Mouse (Mus musculus) fat pad, adult 2 months (tissue): ENCODE measurements at regions not wholly inside any gene's neighbourhood (a gene's known extent, or its start where the extent isn't known, plus 50 kb on each side); places are given as distances from the start of the nearest gene placed in this dataset.

Source experiments
- DNase-seq: peaks from one replicate; pipeline ENCODE4 v3.0.0-alpha.2; 2011; ENCODE audit warnings: low read depth, low spot score; ENCODE audit errors: extremely low read depth

DNA sequence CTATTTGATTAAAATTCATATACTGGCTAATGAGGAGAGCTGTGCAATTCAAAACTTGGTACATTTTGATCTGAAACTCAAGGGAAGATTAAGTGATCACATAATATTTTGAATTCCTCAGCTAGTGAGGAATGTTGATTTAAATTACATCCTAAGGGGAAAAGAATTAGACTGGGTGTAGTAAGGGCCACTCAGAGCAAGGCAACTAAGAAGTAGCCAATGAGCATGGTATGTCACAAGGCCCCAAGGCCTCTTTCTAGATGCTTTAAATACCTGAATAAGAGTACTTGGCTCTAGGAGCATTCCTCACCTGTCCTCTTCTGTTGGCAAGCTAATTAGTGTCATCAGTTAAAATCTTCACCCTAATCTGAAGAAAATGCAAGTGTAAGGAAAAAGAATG, 887.3 kb upstream of the Acvr2a start:
- DNase-seq: no peak

DNA sequence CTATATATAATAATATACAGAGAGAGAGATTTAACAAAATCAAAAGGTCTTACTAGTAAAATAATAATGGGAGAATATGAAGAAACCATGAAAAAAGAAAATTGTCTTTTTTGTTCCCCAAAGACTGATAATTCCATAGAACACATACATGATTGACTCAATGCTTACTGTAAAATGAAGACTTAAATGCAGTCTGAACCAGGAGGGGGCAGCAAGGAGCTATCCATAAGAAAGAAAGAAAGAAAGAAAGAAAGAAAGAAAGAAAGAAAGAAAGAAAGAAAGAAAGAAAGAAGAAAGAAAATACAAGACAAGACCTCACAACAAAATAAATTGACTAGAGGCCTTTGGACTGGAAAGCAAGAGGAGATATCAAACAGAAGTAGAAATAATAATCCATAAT, 868.8 kb upstream of the Acvr2a start:
- DNase-seq: no peak

DNA sequence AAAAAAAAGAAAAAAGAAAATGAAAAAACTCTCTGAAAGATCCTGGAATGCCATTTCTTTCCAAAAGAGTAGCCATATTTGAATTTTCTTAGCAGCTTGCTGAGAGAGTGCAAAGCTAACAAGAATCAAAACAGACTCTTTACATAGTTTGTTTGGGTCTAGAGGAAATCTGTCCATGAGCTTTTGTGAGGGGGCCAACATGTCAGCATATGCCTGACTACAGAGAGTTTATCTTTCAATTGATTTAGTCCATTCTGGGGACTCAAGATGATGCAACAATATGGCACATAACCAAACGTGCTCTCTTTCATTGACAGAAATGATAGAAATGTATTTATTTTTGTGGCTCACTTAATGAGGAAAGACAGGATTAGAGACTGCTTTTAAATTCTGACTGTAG, 822.8 kb upstream of the Acvr2a start:
- no peak for DNase-seq

DNA sequence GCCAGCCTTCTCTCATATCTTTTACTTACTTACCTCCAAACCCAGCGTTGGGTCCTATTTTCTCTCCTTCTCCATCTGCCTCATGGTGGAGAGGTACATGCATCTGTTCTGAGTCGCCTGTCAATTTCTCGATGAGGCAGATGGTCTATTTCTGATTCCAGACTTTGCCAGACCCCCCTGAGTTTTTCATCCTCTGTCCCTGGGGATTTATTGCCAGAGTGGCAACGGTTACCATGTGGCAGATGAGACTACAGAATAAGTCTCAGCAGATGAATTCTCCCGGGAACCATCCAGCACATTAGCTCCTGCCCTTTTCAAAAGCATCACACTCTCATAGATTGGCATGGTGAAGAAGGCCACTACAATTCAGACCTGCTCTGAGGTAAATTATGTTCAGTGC, 819.7 kb upstream of the Acvr2a start:
- no peak for DNase-seq

DNA sequence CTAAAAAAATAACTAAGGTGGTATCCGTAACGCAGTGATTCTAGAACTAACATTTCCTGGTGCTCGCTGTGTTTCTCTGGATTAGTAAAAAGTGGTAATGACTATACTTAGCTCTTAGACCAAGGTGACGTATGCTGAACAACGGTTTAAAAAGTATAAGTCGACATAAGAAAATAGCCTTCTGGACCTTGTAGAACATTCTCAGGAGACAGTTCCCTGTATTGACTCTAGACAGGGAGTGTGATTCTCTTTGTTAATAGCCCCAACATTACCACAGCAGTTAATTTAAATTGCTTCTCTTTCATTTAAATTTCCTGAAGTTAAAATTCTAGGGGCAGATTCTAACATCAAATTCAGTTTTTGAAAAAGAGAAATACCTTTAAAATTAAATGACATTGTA, 812.7 kb upstream of the Acvr2a start:
- DNase-seq: no peak

DNA sequence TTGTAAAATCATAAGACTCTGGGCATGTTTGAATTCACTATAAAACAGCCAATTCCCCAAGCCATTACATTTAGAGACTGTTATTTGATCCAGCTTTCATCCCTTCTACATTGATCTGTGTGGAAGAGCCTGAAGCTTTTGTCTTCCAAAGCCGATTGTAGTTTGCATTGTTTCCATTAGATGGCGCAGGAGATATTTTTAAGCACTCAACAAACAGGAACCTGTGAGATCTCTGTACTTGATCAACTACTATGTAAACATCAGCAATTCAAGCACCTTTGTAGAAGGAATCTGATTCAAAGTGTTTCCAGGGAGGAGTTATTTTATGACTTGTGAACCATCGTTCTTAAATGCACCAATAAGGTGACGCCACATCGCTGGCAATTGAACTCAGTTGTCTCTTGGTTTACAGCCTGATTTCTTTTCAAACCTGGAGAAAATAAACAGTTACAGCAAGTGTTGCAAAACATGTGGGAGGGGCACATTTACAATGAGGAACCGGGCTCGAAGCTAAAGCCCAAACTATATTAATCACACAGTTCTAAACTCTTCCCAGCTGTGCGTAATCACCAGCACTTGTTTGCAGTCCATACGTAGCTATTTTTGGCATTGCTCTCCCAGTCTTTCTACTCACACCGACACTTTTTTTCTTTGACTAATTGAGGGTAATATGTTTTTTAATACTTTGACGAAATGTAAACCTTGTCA, 812.0 kb upstream of the Acvr2a start:
- no peak for DNase-seq

DNA sequence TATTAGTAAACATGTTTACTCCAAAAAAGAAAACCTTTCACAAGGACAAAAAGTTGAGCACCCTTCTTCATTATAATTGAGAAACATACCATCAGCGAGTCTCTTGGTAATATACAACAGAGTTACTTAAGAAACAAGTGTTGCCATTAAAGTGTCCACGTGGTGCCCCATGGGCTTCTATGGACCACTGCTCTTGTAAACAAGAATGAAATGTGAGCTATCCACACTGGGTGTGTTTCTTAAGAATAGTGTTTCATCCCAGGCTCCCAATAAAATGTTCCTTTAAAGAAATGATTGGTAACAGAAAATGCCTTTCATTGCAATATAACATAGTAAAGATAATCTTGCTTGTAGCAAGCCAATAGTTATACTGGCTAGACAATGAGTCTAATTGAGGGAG, 803.6 kb upstream of the Acvr2a start:
- DNase-seq: no peak

DNA sequence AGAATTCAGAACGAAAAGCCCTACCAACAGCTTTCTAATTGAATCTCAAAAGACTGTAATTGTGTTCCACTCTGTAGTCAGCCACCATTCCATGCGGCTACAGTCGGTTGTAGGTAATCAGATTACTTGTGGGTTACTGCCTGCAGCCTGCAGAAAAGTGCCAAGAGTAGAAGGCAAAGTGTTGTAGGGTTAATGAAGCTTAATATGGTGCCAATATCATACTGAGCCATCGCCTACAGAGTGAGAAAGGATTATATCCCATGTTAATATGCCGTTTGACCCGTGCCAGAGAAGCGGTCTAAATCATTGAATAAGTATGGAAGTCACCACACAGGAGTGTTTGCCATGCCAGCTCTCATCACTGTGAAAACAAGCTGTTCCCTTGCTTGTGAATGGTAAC, 786.4 kb upstream of the Acvr2a start:
- no peak for DNase-seq

DNA sequence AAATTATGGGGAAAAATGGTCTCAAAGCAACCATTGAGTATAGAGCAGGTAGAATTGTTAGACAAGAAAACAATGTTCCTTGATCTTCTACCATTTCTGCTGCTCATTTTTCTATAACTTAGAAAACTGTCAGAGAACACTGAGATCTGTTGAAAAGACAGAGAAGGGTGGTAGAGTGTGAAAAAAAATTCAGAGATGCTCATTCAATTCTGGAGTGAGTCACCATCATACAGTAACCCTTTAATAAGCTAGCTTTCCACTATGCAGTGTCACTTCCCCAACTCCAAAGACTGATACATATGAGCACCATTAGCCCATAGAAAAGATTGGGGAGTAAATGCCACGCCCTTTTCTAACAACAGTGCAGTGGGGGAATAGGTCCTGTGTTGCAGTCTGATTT, 752.5 kb upstream of the Acvr2a start:
- DNase-seq: no peak

DNA sequence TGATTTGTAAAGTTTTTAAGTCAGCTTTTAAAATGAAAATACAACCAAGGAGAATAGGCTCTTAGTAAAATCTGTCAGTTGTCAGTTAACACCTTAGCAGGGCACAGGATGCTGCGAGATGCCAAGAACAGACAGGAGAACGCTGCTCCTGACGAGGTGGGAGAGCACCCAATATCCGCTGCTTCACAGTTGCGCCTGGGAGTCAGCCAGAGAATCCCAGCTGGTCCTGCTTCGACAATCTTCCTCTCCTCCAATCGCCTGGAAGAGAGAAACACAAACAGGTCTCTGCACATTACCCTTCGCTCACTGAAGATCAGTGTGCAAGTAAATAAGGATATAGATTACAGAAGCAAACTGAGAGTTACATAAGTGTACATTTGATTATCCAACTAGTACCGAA, 750.5 kb upstream of the Acvr2a start:
- DNase-seq: no peak

DNA sequence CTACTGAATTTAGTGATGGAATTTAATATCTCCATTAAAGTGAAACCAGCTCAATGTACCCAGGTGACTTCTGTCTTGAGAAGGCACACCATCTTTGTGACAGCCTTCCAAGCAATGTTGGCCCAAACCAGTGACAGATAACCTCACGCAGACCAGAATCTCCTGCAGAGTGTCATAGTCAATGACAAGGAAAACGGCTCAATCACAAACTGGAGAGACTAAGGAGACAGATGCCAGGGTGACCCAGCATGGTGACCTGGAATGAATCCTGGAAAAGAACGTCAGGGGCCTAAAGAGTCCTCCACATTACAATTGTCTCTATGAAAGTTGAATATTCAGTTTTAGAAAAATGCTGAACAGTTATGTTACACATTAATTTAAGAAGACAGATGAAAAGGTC, 748.7 kb upstream of the Acvr2a start:
- no peak for DNase-seq

DNA sequence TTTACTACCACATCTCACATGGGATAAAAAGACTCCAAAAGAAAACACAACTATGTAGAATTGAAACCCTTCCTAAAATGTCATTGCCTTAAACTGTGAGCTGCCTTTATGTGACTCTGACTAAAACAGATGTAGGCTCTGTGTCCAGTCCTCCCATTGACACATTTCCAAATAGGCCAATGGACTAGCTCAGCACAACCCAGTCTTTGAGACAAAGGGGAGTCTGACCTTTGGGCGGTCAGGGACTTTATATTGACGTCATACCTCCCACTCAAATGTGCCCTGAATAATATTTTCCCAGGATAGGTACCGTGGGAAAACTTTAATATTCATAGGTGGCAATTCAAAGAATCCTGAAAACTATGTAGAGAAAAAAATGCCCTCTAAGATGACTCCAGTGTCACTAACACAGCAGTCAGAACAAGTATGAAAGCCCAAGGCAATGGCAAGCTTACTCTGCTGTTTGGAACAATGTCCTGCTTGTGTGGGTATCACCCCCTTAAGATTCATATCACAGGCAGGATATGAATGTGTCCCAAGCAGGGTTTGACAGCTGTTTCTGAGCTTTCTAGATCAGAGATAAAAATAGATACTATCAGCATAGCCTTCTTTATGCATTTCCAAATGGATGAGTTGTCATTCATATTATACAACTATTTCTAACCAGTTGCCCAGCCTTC, 731.6 kb upstream of the Acvr2a start:
- no peak for DNase-seq

DNA sequence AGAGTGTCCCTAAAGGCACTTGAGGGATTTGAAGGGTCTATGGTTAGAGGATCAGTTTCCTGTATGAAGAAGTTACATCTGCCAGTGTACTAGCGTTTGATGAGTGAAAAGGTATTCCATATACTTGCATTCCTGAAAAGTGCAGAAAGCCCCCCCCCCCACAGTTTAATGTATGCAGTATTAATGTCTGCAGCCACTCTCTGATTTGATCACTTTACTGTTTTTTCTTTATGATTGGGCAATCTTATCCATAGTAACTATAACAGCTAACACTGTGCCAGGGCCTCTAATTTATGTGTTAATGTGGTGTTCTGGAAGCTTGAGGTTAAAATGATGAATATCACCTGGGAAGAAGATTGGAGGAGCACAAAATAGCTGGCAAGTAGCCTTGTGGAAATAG, 715.6 kb upstream of the Acvr2a start:
- no peak for DNase-seq

DNA sequence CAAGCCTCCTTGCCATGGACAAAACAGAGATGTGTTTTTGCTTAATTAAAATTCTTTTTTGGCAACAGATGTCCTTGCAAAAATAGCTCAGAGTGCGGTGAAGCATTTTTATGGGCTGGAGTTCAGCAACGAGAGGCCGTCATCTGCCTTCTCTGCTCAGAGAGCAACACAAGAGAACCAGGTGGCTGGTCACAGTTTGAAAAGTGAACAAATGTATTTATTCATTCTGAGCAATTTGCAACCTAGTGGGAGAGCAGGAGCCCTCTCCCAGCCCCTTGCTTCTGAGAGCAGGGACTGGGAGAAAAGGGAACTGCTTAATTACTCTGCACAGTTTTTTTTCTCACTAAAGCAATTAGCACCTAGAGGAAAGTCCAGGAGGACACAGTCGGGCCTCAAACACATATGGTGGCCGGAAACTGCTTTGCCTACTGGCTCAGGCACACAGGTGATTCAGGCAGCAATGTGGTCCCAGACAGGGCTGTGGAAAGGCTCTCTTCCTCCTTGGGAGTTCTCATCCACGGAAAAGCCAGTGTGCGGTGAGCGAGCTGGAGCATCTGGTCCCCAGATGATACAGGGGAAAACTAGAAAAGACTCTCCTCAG, 714.9 kb upstream of the Acvr2a start:
- no peak for DNase-seq

DNA sequence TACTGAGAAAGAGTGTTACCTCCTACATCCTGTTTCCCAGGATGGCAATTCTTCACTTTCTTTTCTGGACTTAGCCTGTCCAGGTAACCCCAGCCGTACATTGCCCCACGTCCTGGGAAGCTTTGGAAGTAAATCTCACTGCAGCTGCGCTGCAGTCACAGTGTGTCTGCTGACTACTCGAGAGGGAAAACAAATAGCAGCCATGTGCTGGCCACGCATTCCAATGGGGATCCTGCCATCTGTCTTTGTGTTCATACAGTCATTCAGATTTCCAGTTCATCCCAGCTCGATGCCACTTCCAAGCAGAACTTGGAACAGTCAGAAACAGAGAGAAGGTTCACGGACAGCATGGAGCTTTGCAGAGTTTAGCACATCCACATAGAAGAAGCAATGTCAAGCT, 690.2 kb upstream of the Acvr2a start:
- DNase-seq: no peak

DNA sequence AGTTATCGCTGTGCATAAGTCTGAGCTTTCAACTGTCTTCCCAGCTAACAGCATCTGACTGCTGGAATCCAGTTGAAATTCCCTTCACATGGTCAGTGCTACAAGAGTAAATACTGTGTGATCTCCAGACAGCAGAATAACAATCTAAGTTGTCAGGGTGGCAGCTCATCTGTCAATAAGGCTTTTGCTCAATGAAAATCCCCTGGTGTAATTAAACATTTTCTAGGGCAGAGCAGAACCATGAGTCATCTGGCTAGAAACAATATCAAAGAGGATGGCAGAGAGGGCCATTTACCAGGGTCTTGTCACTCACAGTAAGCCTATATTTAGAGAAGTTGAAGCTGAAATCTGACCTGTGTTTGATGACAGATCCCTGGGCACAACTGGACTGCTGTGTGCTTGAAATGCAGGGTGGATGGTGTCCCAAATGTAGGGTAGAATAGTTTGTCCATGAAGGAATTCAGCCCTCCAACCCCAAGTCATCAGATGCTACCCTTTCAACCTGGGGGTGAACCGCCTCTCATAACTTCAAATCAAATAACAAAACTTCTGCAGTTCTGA, 675.8 kb upstream of the Acvr2a start:
- no peak for DNase-seq

DNA sequence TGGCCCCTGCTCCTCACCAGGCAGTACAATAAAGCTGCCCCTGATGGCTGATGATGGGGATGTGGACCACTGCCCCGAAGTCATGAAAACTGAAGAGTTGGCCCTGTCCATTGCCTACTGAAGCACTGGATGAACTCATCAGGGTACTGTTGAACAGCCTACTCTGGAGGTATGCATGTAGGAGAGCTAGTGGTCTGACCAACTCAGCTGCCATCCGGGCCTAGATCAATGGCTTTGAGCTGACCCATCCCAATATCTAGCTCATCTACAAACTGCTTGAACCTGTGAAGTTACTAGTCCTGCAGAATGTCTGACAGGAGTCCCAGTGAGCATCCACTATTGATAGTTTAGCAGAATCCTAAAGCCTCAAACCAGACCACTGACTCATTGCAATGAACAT, 672.6 kb upstream of the Acvr2a start:
- no peak for DNase-seq

DNA sequence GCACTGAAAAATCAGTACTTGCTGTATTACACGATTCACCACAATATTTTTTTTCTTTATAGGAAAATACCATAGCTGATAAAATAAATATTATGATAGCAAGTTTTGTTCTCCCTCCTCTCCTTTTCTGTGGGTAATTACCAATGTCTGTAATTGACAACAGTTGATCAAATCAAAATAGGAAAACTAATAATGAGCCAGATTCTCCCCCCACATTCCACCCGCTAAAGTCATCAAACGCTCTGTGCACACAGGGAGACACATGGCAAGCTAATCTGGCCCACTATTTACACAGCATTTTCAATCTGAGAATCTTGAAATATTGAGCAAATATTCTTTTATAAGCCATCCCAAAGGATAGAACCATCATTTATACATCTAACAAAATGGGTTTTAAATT, 659.2 kb upstream of the Acvr2a start:
- no peak for DNase-seq

DNA sequence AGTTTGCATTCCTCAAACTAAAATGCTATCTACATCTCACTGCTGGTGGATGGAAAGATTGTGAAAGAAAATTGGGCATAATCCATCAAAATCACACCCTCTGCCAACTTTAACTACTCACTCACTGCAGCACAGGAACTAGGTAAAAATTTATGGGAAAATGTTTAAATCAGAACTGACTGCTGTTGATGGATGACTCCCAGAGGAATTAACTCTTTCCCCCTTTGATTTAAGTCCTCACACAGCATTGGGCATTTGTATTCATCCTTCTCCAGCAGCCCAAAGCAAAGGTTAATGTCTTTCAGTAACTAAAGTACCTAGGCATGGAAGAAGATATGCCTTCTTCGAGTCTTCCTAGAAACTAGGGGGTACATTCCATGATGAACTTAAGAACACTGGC, 641.3 kb upstream of the Acvr2a start:
- DNase-seq: no peak

DNA sequence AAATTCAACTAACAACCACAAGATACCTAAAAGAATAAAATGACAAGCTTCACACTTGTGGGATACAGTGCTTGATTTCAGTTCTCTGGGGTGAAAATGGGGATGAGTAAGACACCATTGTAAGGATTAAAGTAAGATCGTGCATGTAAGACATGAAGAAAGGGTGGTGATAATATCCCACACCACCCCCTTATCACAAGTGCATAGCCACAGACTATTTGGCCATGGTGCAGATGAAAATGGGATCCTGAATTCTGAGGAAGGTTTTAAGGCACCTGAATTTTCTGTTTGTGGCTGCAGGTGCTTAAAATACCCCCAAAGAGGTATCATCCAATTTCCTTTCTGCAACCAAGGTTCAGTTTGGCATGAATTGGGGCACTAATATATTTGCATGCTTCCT, 627.7 kb upstream of the Acvr2a start:
- DNase-seq: no peak

DNA sequence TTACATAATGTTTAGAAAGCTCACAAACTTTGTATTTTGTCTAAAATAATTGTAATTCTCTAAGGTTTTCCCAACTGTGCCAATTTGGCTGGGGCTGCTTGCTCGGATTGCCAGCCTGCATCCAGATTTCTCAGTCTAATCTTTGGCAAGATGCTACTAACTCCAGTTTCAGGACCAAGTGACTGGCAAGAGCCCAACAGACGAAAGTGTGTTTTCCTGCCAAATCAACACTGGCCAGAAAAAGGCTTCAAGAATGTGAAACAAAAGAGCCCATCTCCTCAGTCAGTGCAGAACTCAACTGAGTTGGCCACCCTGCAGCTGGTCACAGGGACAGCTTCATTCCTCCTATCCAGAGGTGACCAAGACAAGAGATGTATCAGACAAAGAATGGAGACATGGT, 627.3 kb upstream of the Acvr2a start:
- no peak for DNase-seq

DNA sequence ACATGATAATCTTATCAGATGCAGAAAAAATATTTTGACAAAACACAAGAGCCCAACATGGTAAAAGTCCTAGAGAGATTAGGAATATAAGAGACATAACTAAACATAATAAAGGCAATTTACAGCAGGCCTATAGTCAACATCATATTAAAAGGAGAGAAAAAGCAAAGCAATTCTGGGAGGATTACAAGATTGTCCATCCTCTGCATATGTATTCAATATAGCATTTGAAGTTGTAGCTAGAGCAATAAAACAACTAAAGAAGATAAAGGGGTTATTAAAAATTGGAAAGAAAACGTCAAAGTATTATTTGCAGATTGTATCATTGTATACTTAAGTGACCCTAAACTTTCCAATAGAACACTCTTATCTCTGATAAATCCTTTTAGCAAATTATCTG, 602.1 kb upstream of the Acvr2a start:
- no peak for DNase-seq
